Mouse (Mus musculus) olfactory bulb, adult 2 months (tissue): ENCODE results near the gene Tor1b.

ENCODE experiments used
- CTCF ChIP-seq: fragments of 200-500 bp; IDR thresholded peaks from 2 replicates; pipeline ENCODE4 v1.5.1; 2012; ENCODE audit warnings: low read depth, mild to moderate bottlenecking, low read length, moderate library complexity; ENCODE audit not compliant: insufficient read depth
- POLR2A ChIP-seq: fragments of 200-500 bp; IDR thresholded peaks from 2 replicates; pipeline ENCODE4 v1.6.1; 2012; ENCODE audit warnings: mild to moderate bottlenecking, low read depth, low read length, moderate library complexity; ENCODE audit not compliant: insufficient read depth

DNA sequence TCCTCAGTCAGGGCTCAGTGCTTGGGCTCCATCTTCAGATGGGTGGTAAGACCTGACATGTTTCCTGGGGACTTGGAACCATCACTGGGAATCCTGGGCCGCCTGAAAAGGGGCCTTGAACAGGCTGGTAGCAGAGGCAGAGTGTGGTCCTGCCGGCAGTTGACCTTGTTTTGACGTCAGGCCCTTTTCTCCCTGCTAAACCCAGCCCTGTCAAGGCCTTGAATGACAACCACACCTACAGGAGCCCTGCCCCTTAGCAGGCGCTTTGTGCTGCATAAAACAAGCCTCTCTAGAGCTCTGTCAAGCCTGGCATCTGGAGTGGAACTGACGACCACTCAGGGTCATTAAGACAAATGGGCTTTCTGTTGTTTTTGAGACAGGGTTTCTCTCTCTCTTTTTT, 7.1 kb downstream of the Tor1b start:
- TF ChIP-seq CTCF (no peak), POLR2A (no peak)
